Mouse (Mus musculus): ENCODE results near the gene Slc23a2.

DNA sequence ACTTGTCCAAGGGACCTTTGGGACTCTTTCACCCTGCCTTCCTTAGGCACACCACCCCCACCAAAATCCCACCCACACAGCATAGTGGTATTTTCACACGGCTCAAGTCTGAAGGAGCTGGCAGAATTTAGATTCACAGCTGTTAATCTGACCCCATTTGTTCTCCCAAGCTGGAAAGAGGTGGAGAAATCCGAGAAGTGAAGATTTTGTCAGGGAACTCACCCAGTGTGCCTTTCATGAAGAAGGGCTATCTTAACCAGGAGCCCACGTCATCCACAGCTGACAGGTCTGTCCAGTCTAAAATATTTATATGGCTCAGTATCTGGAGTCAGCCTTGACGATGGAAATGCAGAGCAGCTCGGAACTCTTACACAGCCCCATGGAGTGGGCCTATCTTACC, 108.6 kb downstream of the Slc23a2 start:
- TF ChIP-seq CTCF (conservative IDR thresholded peaks at IDR 0.05; ENCODE audit: low read length) = no peak
- no peak for TF ChIP-seq NANOG (IDR thresholded peaks at IDR 0.05; ENCODE audit: borderline replicate concordance, low read length)
- TF ChIP-seq POU5F1 (IDR thresholded peaks at IDR 0.05; ENCODE audit: borderline replicate concordance, low read length) = no peak

Data from E14TG2a.4 (cell line).